Mouse (Mus musculus): ENCODE measurements at regions not wholly inside any gene's neighbourhood (a gene's known extent, or its start where the extent isn't known, plus 50 kb on each side); places are given as distances from the start of the nearest gene placed in this dataset.

DNA sequence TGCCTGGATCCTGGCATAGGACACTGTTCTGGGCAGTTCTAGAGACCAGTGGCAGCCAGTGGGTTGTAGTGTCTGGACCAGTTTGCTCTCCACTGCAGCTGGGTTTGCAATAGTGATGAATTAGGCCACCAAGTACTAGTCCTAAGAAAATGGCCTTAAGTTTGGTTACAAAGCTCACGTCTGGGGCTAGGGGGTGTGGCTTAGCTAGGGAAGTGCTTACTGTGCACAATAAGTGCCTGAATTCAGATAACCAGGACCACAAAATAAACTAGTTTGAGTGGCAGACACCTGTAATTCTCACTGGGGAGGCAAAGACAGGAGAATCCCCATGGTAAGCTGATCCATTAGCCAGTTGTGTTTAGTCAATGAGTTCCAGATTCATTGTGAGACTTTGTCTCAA, 59.3 kb upstream of the Atl2 start:
- H3K27ac ChIP-seq = no peak overlapping the region
- no peaks in the 10 kb centered on the region for H3K36me3 ChIP-seq (replicated peaks)
- no peak for ATAC-seq (replicated peaks)
- no peaks in the 10 kb centered on the region for H3K4me1 ChIP-seq
- H3K4me2 ChIP-seq = no peak overlapping the region
- H3K4me3 ChIP-seq = no peak overlapping the region
- no peaks in the 10 kb centered on the region for H3K9me3 ChIP-seq
- no peak overlapping the region for H3K9ac ChIP-seq
- H3K27me3 ChIP-seq (replicated peaks) = no peaks in the 10 kb centered on the region
- 54% methylated on average over 1 of the region's 1 CpGs for WGBS

DNA sequence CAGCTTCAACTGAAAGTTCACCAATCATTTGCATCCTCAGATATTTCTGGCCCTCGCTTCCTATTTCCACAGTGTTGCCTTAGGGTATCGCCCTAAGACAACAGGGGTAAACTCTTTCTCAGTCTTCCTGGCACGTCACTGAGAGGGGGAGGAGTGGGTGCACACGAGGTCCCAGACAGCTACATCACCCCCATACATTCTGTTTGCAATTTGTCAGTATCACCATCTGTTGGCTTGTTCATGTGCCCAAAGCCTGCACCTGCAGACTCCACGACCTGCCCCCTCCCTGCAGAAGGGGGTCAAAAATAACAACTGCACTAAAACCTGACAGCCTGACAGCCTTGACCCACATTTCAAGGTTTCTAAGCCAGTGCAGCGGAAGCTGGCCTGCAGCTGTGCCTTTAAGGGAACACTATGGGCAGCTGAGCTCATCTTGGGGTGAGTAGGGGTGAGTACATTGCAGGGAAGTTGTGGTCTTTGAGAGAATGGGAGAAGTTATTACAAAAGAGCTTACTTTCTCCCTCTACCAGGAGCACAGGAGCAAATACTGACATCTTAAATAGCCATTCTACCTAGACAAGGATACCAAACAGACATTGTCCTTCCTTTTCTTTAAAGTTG, 58.8 kb upstream of the Atl2 start:
- Histone ChIP-seq H3K27me3 (replicated peaks) (no peaks in the 10 kb centered on the region), H3K4me3 (no peak overlapping the region), H3K4me2 (no peak overlapping the region), H3K9me3 (no peaks in the 10 kb centered on the region), H3K27ac (no peak overlapping the region), H3K36me3 (replicated peaks) (no peaks in the 10 kb centered on the region), H3K9ac (no peak overlapping the region), H3K4me1 (no peaks in the 10 kb centered on the region)
- 73% methylated on average over 6 of the region's 6 CpGs for WGBS
- ATAC-seq (replicated peaks) = no peak

GRCm38 (mm10) chr17:79948591-79949475, 52.9 kb upstream of the Atl2 start:
- Histone ChIP-seq H3K4me2 (no peak overlapping the region), H3K9me3 (no peaks in the 10 kb centered on the region), H3K27me3 (replicated peaks) (no peaks in the 10 kb centered on the region), H3K4me3 (no peak overlapping the region), H3K9ac (no peak overlapping the region), H3K4me1 (0 out of 2 replicates have a peak, but pooled peaks cover 5% of the 10 kb centered on the region), H3K36me3 (replicated peaks) (no peaks in the 10 kb centered on the region), H3K27ac (peak overlapping the region; percentile 39; the same call in 1 of the 2 replicates)
- WGBS = 36% methylated on average over 11 of the region's 11 CpGs
- ATAC-seq (replicated peaks) = peak; percentile 57; the same call in 1 of the 2 replicates
